Comparison of ENCODE assay signal across 7 mouse cellular contexts in the genomic region with DNA sequence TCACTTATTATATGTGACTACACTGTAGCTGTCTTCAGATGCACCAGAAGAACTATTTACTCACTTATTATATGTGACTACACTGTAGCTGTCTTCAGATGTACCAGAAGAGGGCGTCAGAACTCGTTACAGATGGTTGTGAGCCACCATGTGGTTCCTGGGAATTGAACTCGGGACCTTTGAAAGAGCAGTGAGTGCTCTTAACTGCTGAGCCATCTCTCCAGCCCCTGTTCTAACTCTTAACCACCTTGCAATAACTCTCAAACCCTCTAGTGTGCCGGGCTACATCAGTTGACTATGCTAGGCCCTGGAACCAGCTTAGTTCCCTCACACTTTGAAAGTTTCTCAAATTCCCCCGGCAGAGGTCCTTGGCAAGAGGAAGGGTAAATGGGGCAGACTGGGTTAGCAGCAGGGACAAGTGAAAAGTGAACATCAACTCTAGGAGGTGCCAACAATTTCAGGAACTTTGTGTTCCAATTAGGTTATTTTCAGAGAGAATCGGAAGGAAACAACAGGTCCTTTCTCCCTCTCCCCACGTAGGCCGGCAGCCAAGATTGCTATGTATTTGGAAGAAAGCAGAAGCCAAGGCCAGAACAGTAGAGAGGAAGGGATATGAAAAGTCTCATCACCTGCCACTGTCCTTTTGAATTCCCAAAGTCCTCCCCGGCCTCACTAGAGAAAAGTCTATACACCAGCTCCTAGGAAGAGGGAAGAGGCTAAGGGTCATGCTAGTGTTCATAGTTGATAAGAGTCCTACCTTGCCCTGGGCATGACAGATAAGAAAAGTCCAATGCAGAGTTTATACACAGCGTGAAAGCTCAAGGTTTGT. TPM values are rescaled to one million over a fixed set of nuclear protein-coding genes. Genes with fewer than 3 reads are reported as not detected.
DNase-seq lines count a peak whose midpoint lies in the region.

No protein-coding gene starts in this region.

- peaks cover 18% of the 10 kb centered on the region for H3K36me3 ChIP-seq in macrophage (ENCODE audit: inconsistent target)

- peak; percentile 56 to 78 for DNase-seq in kidney, postnatal 25 days
- no peak for DNase-seq in kidney, adult 18-20 months
- peak; percentile 92 for DNase-seq in Muller cell, postnatal 12 days (ENCODE audit: inconsistent ontology term)
- DNase-seq in c-Kit-positive CD71-positive TER-119-positive erythroid progenitor cells, embryonic 14.5 days (ENCODE audit: low spot score): peak; percentile 92
- no peak for DNase-seq in thymus, postnatal 4 days
- no peak for DNase-seq in gastrocnemius, postnatal 36 days

- H3K27ac ChIP-seq in macrophage: peak overlapping the region; percentile 96

- WGBS in macrophage (ENCODE audit: missing documents): 71% methylated on average over 9 of the region's 10 CpGs

- peaks cover 39% of the 10 kb centered on the region for H3K79me2 ChIP-seq in macrophage (ENCODE audit: inconsistent target)

- intact Hi-C loops in gastrocnemius, postnatal 36 days (cut with DNase I): loop anchor here (10.0 kb wide), 1 partner anchor 400 kb away; no protein-coding TSS in a partner anchor

- no peak overlapping the region for H3K4me3 ChIP-seq in macrophage (ENCODE audit: inconsistent target)

RNA-seq across cellular contexts. Expression of gene Slc3a2, which starts 8.3 kb away (rescaled TPM):
- total RNA-seq in macrophage (2018; cell fraction: chromatin; rRNA removed): 100 to 1,000 TPM; 156 to 425 (median 334) TPM
- total RNA-seq in macrophage (2018; cell fraction: cytosol; rRNA removed): 100 to 1,000 TPM; 398 to 714 (median 485) TPM
- 100 to 1,000 TPM; 371 to 912 (median 636) TPM for total RNA-seq in macrophage (2018; cell fraction: nucleus; rRNA removed)
- 384 to 539 TPM (median 494 TPM) in 3 replicates for polyA plus RNA-seq in macrophage (2018)
- 10 to 100 TPM; 27.9 to 30.0 TPM for total RNA-seq in gastrocnemius, postnatal 36 days (2021)

RNA-seq across cellular contexts. Expression of gene Wdr74, which starts 20.8 kb away (rescaled TPM):
- total RNA-seq in macrophage (2018; cell fraction: chromatin; rRNA removed): 10 to 100 TPM; 10.3 to 65.3 (median 40.1) TPM
- total RNA-seq in macrophage (2018; cell fraction: cytosol; rRNA removed): 10 to 100 TPM; 13.5 to 25.5 (median 18.7) TPM
- total RNA-seq in macrophage (2018; cell fraction: nucleus; rRNA removed): 10 to 100 TPM; 13.2 to 54.5 (median 21.3) TPM
- polyA plus RNA-seq in macrophage (2018): 16.3 to 42.4 TPM (median 18.1 TPM) in 3 replicates
- 10 to 100 TPM; 15.2 to 20.4 TPM for total RNA-seq in gastrocnemius, postnatal 36 days (2021)

RNA-seq across cellular contexts. Expression of gene 1700092M07Rik, which starts 25.7 kb away (rescaled TPM):
- 1 to 10 TPM in 10 of 26 experiments, not detected in 16; 2.8 to 8.1 (median 3.6) TPM for total RNA-seq in macrophage (2018; cell fraction: chromatin; rRNA removed)
- not detected for total RNA-seq in macrophage (2018; cell fraction: cytosol; rRNA removed)
- total RNA-seq in macrophage (2018; cell fraction: nucleus; rRNA removed): 1 to 10 TPM in 4 of 26 experiments, not detected in 22; 2.2 to 3.7 (median 2.5) TPM
- not detected in 3 replicates for polyA plus RNA-seq in macrophage (2018)
- total RNA-seq in gastrocnemius, postnatal 36 days (2021): under 1 TPM in 1 of 2 experiments, not detected in 1; 0.66 TPM

RNA-seq across cellular contexts. Expression of gene Stx5a, which starts 26.3 kb away (rescaled TPM):
- total RNA-seq in macrophage (2018; cell fraction: chromatin; rRNA removed): 100 to 1,000 TPM; 163 to 373 (median 250) TPM
- 10 to 100 TPM; 28.8 to 50.4 (median 38.5) TPM for total RNA-seq in macrophage (2018; cell fraction: cytosol; rRNA removed)
- 100 to 1,000 TPM in 24 of 26 experiments, 10 to 100 TPM in 2; 96.6 to 222 (median 140) TPM for total RNA-seq in macrophage (2018; cell fraction: nucleus; rRNA removed)
- polyA plus RNA-seq in macrophage (2018): 32.3 to 65.9 TPM (median 61.9 TPM) in 3 replicates
- 10 to 100 TPM; 19.0 to 19.9 TPM for total RNA-seq in gastrocnemius, postnatal 36 days (2021)

RNA-seq across cellular contexts. Expression of gene Nxf1, which starts 42.0 kb away (rescaled TPM):
- 1,000 to 10,000 TPM in 4 of 26 experiments, 100 to 1,000 TPM in 22; 486 to 1,281 (median 796) TPM for total RNA-seq in macrophage (2018; cell fraction: chromatin; rRNA removed)
- 10 to 100 TPM; 49.8 to 90.5 (median 68.6) TPM for total RNA-seq in macrophage (2018; cell fraction: cytosol; rRNA removed)
- 1,000 to 10,000 TPM in 2 of 26 experiments, 100 to 1,000 TPM in 24; 352 to 1,871 (median 566) TPM for total RNA-seq in macrophage (2018; cell fraction: nucleus; rRNA removed)
- 68.7 to 115 TPM (median 96.9 TPM) in 3 replicates for polyA plus RNA-seq in macrophage (2018)
- total RNA-seq in gastrocnemius, postnatal 36 days (2021): 10 to 100 TPM; 24.1 to 32.9 TPM

Comparison
In these comparisons a context has a peak if more than half of its experiments do, and no peak if none do; other contexts are left out.
1. DNase-seq: peak in kidney, postnatal 25 days (2 of 2), Muller cell, postnatal 12 days (single experiment) and c-Kit-positive CD71-positive TER-119-positive erythroid progenitor cells, embryonic 14.5 days (single experiment); none in kidney, adult 18-20 months (single experiment), thymus, postnatal 4 days (single experiment) and gastrocnemius, postnatal 36 days (0 of 2).